Mouse (Mus musculus): Measurements from ENCODE around the gene Psmb4.
A peak's percentile ranks its signal among the peaks of the same experiment; 100 is the strongest.
"Not testable (repeated sequence)": the region's sequence is repeated elsewhere in the genome, so short reads cannot be mapped to it uniquely, and the experiment has no call there.

The Psmb4 gene

GRCm38 (mm10) chr3:94886316-94887224 is at the start of gene Psmb4:
Gene Psmb4, minus strand, starts transcription at chr3:94886961.
- DNase-seq, result peak; percentile 92

GRCm38 (mm10) chr3:94936147-94936546 is 49.4 kb upstream of the Psmb4 start:
- not testable (repeated sequence) for DNase-seq

GRCm38 (mm10) chr3:94935332-94935731 is 48.6 kb upstream of the Psmb4 start:
- peak; percentile 92 for DNase-seq

GRCm38 (mm10) chr3:94934564-94934963 is 47.8 kb upstream of the Psmb4 start:
- DNase-seq, result not testable (repeated sequence)

- not testable (repeated sequence) for DNase-seq
Observed at GRCm38 (mm10) chr3:94933604-94934003, 46.8 kb upstream of the Psmb4 start.

- peak; percentile 96 for DNase-seq
Observed at GRCm38 (mm10) chr3:94932809-94933564, 46.2 kb upstream of the Psmb4 start, which contains the start of gene Selenbp1. Gene Selenbp1, plus strand, starts transcription at chr3:94933056.

GRCm38 (mm10) chr3:94932279-94932678 is 45.5 kb upstream of the Psmb4 start:
- peak; percentile 47 for DNase-seq

- DNase-seq, result not testable (repeated sequence)
Observed at GRCm38 (mm10) chr3:94931427-94932082, 44.8 kb upstream of the Psmb4 start.

GRCm38 (mm10) chr3:94930386-94931266 is 43.9 kb upstream of the Psmb4 start:
- peak; percentile 74 for DNase-seq

GRCm38 (mm10) chr3:94928979-94929378 is 42.2 kb upstream of the Psmb4 start:
- not testable (repeated sequence) for DNase-seq

- not testable (repeated sequence) for DNase-seq
Observed at GRCm38 (mm10) chr3:94926301-94926736, 39.6 kb upstream of the Psmb4 start.

GRCm38 (mm10) chr3:94924688-94925087 is 37.9 kb upstream of the Psmb4 start:
- no peak for DNase-seq

- DNase-seq, result no peak
Observed at GRCm38 (mm10) chr3:94922333-94922732, 35.6 kb upstream of the Psmb4 start.

GRCm38 (mm10) chr3:94921104-94921503 is 34.3 kb upstream of the Psmb4 start:
- DNase-seq, result peak; percentile 50

- no peak for DNase-seq
Observed at GRCm38 (mm10) chr3:94918845-94919244, 32.1 kb upstream of the Psmb4 start.

GRCm38 (mm10) chr3:94917816-94918361 is 31.1 kb upstream of the Psmb4 start:
- peak; percentile 67 for DNase-seq

GRCm38 (mm10) chr3:94915903-94916741 is 29.4 kb upstream of the Psmb4 start:
- peak; percentile 36 for DNase-seq

- peak; percentile 42 for DNase-seq
Observed at GRCm38 (mm10) chr3:94913801-94914200, 27.0 kb upstream of the Psmb4 start.

- peak; percentile 54 for DNase-seq
Observed at GRCm38 (mm10) chr3:94911050-94911693, 24.4 kb upstream of the Psmb4 start.

- DNase-seq, result no peak
Observed at GRCm38 (mm10) chr3:94906482-94906881, 19.7 kb upstream of the Psmb4 start.
